Mouse (Mus musculus) megakaryocyte, embryonic 14.5 days (primary cell): ENCODE results near the gene Tox3. TPM values are rescaled to one million over a fixed set of nuclear protein-coding genes. Genes with fewer than 3 reads are reported as not detected.

ENCODE experiments used
- H3K27me3 ChIP-seq: replicated peaks from 2 replicates; pipeline ENCODE3; 2012; ENCODE audit warnings: inconsistent platforms
- H3K36me3 ChIP-seq: replicated peaks from 2 replicates; pipeline ENCODE3; 2012; ENCODE audit warnings: low read length, inconsistent platforms, mixed read lengths
- H3K4me1 ChIP-seq: 2 replicates; pipeline ENCODE4 v1.6.1; 2012; ENCODE audit warnings: inconsistent platforms
- H3K4me3 ChIP-seq: replicated peaks from 2 replicates; pipeline ENCODE3; 2012; ENCODE audit warnings: moderate library complexity, mild to moderate bottlenecking, inconsistent platforms
- H3K9me3 ChIP-seq: 2 replicates; pipeline ENCODE4 v1.6.1; 2012; ENCODE audit warnings: inconsistent platforms
- FLI1 ChIP-seq: IDR thresholded peaks from 2 replicates; pipeline ENCODE4 v1.6.1; 2012; ENCODE audit warnings: low read length, inconsistent platforms, mixed read lengths
- GATA1 ChIP-seq: IDR thresholded peaks from 3 replicates; pipeline ENCODE4 v1.6.1; 2012; ENCODE audit warnings: mixed read lengths, low read length, inconsistent platforms, borderline replicate concordance
- polyA plus RNA-seq: library from polyadenylated mRNA; stranded (reverse); fragments of >175 nt; gene quantifications from 2 replicates; pipeline ENCODE4 v1.2.3, GENCODE M21; 2012; ENCODE audit warnings: low replicate concordance; ENCODE audit not compliant: insufficient read depth

The Tox3 gene
- 0.02 TPM in 1 of 2 replicates, not detected in the other for polyA plus RNA-seq

DNA sequence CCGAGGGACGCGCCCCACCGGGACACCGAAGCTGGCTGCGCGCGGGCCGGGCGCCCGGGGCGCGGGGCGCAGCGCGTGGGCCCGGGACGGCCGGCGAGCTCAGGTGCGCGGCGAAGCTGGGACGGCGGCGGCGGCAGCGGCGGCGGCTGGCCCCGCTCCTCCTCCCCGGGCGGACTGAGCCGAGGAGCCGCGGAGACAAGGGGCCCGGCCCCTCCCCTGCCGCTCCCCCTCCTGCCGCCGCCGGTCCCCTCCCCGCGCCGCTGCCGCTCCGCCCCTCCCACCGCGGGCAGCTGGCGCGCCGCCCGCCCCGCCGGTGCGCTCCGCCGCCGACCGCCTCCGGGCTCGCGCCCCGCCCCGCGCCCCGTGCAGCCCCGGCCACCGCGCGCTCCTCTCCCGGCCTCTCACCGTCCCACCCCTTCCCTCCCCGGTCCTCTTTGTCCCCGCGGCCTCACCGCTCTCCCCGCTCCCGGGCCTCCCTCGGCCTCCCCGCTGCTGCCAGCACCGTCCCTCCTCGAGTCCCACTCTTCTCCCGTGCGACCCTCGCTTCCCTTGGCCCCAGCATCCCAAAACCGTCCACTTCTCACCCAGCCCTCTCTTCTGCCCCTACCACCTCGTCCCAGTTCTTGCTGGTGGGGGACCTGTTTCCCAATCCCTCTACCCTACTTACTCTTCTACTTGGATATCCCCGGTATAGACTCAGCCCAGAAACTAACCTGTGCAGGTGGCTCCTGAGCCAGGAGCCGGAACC, at the start of gene Tox3:
Gene Tox3 (minus strand): TSS at position 166 of the 748 bp plus-strand sequence.
- Histone ChIP-seq H3K27me3 (peaks cover 43% of the 10 kb centered on the region), H3K36me3 (no peaks in the 10 kb centered on the region), H3K9me3 (no peaks in the 10 kb centered on the region), H3K4me3 (peak within 1 kb of the TSS; percentile 42), H3K4me1 (no peaks in the 10 kb centered on the region)
- TF ChIP-seq FLI1 (no peak), GATA1 (no peak)

DNA sequence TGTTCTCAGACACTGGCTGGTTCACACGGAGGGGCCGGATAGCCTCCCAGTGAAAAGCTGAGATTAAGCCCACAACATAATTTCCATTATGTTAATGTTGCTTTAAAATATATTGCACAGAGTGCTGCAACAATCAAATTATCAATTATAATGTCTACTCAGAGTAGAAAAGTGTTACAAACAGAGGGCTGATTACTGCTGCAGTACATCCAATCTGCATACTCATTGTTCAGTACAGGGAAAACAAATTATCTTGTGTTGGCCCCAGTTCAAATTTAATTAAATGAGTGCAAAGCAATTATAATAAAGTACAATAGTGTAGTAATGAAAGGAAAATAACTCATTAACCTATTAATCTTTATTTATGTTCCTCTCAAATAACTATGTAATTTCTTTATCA, 44.5 kb upstream of the Tox3 start:
- Histone ChIP-seq H3K36me3 (no peaks in the 10 kb centered on the region), H3K4me3 (no peak overlapping the region), H3K27me3 (no peaks in the 10 kb centered on the region), H3K4me1 (no peaks in the 10 kb centered on the region), H3K9me3 (no peaks in the 10 kb centered on the region)
- TF ChIP-seq GATA1 (no peak), FLI1 (no peak)

DNA sequence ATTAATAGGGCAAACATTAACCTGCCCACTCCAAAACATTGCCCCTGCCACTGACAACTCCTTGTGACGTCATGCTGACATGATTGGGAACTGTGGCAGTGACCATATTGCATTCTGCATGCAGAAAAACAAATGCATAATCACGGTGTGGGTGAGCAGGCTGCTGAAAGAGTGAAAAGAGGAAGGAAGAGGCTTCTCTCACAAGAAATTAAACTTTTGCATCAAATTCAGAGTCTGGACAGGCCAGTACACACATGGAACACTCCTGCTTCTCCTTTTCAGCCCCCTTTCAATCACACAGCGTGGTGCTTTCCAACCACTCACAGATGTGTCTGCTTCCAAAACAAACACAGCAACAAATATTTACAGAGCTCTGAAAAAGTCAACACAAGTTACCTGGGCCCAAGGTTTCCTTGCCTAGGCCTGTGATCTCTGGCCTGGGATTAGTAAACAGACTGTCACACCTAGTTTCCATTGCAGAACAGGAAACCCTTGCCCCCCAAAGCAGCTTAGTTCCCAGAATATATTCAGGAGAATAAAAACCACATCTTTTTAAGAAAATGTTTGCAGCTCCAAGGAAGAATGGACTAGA, 43.4 kb upstream of the Tox3 start:
- TF ChIP-seq GATA1 (no peak), FLI1 (no peak)
- Histone ChIP-seq H3K4me1 (no peaks in the 10 kb centered on the region), H3K27me3 (no peaks in the 10 kb centered on the region), H3K4me3 (no peak overlapping the region), H3K36me3 (no peaks in the 10 kb centered on the region), H3K9me3 (no peaks in the 10 kb centered on the region)

DNA sequence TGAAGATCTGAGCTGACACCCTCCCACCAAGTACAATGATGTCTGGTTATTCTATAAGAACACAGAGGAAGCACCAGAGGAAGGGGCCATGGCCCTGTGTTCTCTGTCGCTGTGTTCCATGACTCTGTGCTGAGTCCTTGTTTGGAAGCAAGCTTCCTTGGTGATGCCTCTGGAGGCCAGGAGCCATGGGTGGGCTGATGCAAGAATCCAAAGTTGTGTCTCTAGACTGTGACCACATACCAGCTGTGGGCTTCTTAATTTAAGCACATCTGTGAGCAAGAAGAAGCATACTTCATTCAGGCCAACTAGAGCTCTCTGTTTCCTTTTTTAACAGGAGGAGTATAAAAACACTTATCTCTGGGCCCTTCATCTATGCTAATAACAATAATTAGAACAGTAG, 42.7 kb upstream of the Tox3 start:
- no peaks in the 10 kb centered on the region for H3K27me3 ChIP-seq
- no peaks in the 10 kb centered on the region for H3K9me3 ChIP-seq
- no peak overlapping the region for H3K4me3 ChIP-seq
- no peaks in the 10 kb centered on the region for H3K36me3 ChIP-seq
- no peak for TF ChIP-seq FLI1
- TF ChIP-seq GATA1, result no peak
- H3K4me1 ChIP-seq, result no peaks in the 10 kb centered on the region

DNA sequence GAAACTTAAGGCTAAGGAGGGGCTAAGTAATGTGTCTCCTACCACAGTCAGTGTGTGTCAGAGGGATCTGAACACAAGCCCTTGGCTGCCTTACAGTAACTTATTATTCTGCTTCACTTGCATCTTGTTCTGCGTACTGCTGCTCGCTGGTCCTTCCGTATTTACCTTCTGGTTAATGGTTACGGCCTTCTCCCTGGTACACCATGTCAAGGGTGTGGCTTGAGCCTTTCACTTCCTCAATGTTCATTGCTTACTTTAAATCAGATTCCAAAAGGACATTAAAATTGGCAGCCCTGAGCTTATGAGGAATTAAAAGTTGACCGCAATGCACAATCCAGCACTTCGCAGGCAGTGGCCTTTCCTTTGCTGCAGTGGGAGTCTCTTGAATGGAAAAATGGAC, 30.9 kb upstream of the Tox3 start:
- TF ChIP-seq GATA1 (no peak), FLI1 (no peak)
- no peaks in the 10 kb centered on the region for H3K27me3 ChIP-seq
- H3K4me3 ChIP-seq, result no peak overlapping the region
- H3K4me1 ChIP-seq, result no peaks in the 10 kb centered on the region
- H3K36me3 ChIP-seq, result no peaks in the 10 kb centered on the region
- peaks cover 15% of the 10 kb centered on the region; the same call in 1 of the 2 replicates for H3K9me3 ChIP-seq

DNA sequence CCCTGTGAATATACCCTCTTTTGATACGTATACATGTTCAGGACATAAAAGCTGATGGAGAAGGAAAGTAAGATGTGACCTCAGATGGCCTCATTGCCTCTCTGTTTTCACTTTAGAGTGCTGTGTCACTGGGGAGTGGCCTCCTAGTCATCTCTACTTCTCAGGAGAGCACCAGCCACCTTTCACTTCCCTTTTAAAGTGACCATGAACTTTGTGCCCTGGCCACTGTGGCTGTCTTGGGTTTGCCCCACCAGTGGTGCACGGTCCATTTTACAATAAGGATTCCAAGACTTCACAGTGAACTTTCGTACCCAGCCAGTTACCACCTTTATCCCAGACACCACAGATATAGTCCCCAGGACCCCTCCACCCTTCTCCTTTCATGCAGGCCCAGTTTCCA, 29.9 kb upstream of the Tox3 start:
- H3K4me1 ChIP-seq, result no peaks in the 10 kb centered on the region
- no peak overlapping the region for H3K4me3 ChIP-seq
- no peak for TF ChIP-seq FLI1
- TF ChIP-seq GATA1, result no peak
- H3K36me3 ChIP-seq, result no peaks in the 10 kb centered on the region
- H3K27me3 ChIP-seq, result no peaks in the 10 kb centered on the region
- peaks cover 21% of the 10 kb centered on the region; the same call in 1 of the 2 replicates for H3K9me3 ChIP-seq

DNA sequence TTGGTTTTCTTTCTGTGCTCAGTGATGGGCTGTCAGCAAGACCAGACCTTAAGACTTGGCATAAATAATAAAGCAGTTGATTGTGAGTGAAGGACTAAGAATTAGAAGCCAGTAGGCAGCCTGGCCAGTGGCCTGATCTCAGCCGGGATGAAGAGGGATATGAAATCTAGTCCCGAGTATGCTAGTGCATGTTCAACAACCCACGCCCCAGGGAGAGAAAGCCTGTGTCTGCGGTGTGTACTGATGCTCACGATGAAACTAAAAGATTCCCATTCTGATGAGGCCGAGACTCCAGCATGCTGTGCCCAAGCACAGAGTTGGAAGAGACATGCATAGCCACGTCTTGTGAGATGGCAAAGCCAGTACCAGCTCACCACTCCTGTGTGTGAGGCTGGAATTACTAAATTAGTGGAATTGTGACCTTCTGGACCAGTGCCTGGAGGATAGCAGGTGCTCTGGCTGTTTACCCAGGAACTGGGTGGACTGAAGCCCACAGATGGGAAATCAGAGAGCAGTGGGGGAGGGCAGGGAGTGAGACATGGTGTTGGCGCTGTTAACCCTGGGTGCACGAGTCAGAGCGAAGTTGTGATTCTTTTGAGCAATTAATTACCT, 23.6 kb upstream of the Tox3 start:
- H3K4me1 ChIP-seq, result no peaks in the 10 kb centered on the region
- H3K27me3 ChIP-seq, result no peaks in the 10 kb centered on the region
- H3K36me3 ChIP-seq, result no peaks in the 10 kb centered on the region
- no peak for TF ChIP-seq FLI1
- TF ChIP-seq GATA1, result no peak
- no peak overlapping the region for H3K4me3 ChIP-seq
- peaks cover 9% of the 10 kb centered on the region; the same call in 1 of the 2 replicates for H3K9me3 ChIP-seq

DNA sequence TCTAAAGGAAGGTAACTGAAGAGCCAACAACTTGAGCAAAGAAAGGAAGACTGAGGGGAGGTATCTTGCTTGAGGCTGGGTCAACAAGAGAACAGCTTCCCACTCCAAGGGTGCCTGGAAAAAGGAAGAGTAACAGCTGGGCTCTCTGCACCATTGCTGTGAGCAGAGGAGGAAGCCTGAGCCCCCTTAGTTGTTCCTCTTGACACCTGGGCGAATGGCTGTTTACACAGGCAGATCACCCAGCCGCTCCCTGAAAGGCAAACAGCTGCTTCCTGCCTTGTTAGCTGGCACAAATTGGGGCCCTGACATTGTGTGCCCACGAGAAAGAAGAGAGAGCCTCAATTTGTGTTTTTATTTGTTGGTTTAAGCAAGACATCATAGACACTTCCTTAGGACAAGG, 21.7 kb upstream of the Tox3 start:
- no peak for TF ChIP-seq GATA1
- no peak for TF ChIP-seq FLI1
- peaks cover 9% of the 10 kb centered on the region; the same call in 1 of the 2 replicates for H3K9me3 ChIP-seq
- H3K27me3 ChIP-seq, result no peaks in the 10 kb centered on the region
- no peaks in the 10 kb centered on the region for H3K4me1 ChIP-seq
- H3K4me3 ChIP-seq, result no peak overlapping the region
- H3K36me3 ChIP-seq, result no peaks in the 10 kb centered on the region

DNA sequence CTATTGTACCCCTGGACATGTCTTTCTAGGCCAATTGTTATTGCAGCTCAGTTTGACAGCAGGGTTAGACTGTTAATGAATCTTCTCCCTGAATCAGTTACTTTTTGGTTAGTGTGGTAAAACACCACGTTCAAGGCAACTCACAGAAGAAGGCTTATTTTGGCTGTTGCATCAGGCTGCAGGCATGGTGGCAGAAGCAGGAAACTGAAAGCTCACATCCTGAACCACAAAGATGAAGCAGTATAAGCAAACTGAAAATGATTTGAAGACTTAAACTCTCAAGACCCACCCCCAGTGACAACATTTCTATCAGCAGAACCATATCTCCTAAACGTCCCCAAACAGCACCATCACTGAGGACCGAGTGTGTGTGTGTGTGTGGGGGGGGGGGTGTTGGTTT, 8.6 kb upstream of the Tox3 start:
- Histone ChIP-seq H3K36me3 (no peaks in the 10 kb centered on the region), H3K4me3 (no peak overlapping the region), H3K9me3 (peaks cover 16% of the 10 kb centered on the region; the same call in 1 of the 2 replicates), H3K27me3 (no peaks in the 10 kb centered on the region), H3K4me1 (no peaks in the 10 kb centered on the region)
- TF ChIP-seq FLI1, result no peak
- TF ChIP-seq GATA1, result no peak

DNA sequence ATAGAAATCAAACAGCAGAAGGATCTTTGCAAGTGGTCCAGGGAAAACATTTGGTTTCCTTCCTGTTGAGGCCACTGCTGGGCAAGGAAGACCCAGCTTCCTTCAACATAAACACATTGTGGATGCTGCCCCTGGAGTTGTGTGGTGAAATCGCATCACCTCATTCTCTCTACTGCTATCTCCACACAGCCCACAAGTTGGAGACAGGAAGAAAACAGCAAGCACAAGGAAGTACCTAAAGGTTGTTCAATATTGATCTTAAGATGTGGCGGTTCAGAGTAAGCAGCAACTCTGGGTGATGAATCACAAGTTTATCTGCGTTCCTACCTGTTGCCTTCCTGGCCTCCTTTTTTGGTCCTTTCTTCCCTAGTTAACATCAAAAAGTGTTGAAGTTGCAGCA, 6.6 kb upstream of the Tox3 start:
- H3K27me3 ChIP-seq, result peaks cover 8% of the 10 kb centered on the region
- H3K9me3 ChIP-seq, result 0 out of 2 replicates have a peak, but pooled peaks cover 7% of the 10 kb centered on the region
- no peak overlapping the region for H3K4me3 ChIP-seq
- H3K36me3 ChIP-seq, result no peaks in the 10 kb centered on the region
- H3K4me1 ChIP-seq, result no peaks in the 10 kb centered on the region
- TF ChIP-seq FLI1, result no peak
- no peak for TF ChIP-seq GATA1
